Mouse (Mus musculus): Measurements from ENCODE around the gene Asb6. TPM values are rescaled to one million over a fixed set of nuclear protein-coding genes. Genes with fewer than 3 reads are reported as not detected.

Asb6 gene
- polyA plus RNA-seq, 1 experiment from 2014 or later, result 26.1 TPM

DNA sequence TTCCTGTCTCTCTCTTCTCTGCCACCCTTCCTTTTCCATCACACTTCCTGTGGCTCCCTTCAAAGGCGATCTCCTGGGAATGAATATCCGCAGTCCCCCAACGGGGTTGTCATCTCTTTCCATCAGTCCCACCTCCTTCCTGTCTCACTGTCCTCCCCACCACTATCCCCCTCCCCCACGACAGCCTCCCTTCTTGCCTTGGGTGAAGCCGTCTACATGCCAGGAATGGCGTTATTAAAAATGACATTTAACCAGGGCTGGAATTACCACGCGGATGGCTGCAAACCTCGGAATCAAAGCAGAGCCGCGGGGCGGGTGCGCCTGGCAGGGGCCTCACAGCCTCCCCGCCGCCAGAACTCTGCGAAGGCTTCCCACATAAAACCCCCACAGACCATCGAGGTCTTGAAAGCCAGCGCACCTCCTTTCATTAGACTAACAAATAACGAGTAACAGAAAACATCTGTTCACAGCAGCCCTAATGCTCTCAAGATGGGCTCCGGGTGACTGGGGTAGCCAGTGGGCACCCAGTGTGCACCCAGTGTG is 22.7 kb upstream of the Asb6 start:
- no peaks in the 10 kb centered on the region for H3K9me3 ChIP-seq (ENCODE audit: low read length)
- no peak overlapping the region for H3K27ac ChIP-seq (ENCODE audit: low read length)
- no peak overlapping the region for H3K4me2 ChIP-seq (replicated peaks; ENCODE audit: low read depth, low read length)
- no peak for TF ChIP-seq EP300 (IDR thresholded peaks at IDR 0.05)
- TF ChIP-seq CTCF (IDR thresholded peaks at IDR 0.05), result no peak
- no peak overlapping the region for H3K4me3 ChIP-seq (ENCODE audit: low read depth, low read length)
- H3K36me3 ChIP-seq (ENCODE audit: insufficient read depth, low read length), result no peaks in the 10 kb centered on the region
- DNase-seq (ENCODE audit: low spot score), result peak; percentile 20
- H3K27me3 ChIP-seq (replicated peaks; ENCODE audit: insufficient read depth, low read length), result no peaks in the 10 kb centered on the region
- H3K9ac ChIP-seq (replicated peaks; ENCODE audit: low read depth), result no peak overlapping the region
- WGBS, result 37% methylated on average over 20 of the region's 20 CpGs
- H3K4me1 ChIP-seq (ENCODE audit: insufficient read depth, low read depth, low read length), result no peaks in the 10 kb centered on the region
- ATAC-seq, result no peak

DNA sequence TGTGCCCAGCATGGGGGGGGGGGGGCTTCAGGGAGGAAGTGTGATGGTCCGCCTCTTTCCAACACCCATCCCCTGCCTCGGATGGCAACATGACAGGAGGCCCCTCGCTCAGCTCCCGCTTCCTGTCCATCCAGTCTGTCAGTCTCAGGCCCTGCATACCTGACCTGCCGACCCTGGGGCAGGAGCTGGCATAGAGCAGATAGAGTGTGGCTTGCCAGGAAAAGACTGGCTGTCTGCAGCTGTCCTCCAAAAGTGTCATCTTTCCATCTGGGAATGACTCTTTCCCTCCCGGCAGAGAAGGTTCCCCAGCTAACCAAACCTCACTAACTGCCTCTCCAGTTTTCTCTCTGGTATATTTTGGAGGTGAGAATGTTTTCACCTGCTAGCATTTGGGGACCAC is 20.4 kb upstream of the Asb6 start:
- H3K4me1 ChIP-seq (ENCODE audit: insufficient read depth, low read depth, low read length), result no peaks in the 10 kb centered on the region
- 6% methylated on average over 4 of the region's 6 CpGs for WGBS

DNA sequence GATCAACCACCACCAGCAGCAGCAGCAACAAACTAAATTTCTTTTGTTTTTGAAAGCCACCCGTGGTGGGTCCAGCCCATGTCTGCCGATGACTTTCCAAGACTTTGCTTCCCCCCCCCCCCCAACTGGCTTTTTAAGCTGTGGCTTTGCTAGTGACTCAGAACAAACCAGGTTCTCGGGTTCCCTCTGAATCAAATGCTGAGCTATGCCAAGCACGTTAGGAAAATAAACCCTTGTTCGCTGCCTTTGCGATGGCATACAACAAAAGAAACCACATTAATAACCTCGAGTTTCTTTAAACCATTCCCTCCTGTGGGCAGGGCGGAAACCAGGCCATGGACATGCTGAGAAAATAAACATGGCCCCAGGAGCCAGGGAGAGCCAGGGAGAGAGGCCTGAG is 18.1 kb upstream of the Asb6 start:
- Histone ChIP-seq H3K4me2 (replicated peaks; ENCODE audit: low read depth, low read length) (no peak overlapping the region), H3K9me3 (ENCODE audit: low read length) (no peaks in the 10 kb centered on the region), H3K36me3 (ENCODE audit: insufficient read depth, low read length) (no peaks in the 10 kb centered on the region), H3K27ac (ENCODE audit: low read length) (no peak overlapping the region), H3K9ac (replicated peaks; ENCODE audit: low read depth) (no peak overlapping the region), H3K4me3 (ENCODE audit: low read depth, low read length) (no peak overlapping the region), H3K4me1 (ENCODE audit: insufficient read depth, low read depth, low read length) (no peaks in the 10 kb centered on the region), H3K27me3 (replicated peaks; ENCODE audit: insufficient read depth, low read length) (peaks cover 9% of the 10 kb centered on the region; the same call in 1 of the 2 replicates)
- no peak for ATAC-seq
- no peak for TF ChIP-seq EP300 (IDR thresholded peaks at IDR 0.05)
- no peak for DNase-seq (ENCODE audit: low spot score)
- 53% methylated on average over 8 of the region's 8 CpGs for WGBS

More for the DNA sequence above, 20.4 kb upstream of the Asb6 start:
- Histone ChIP-seq H3K27me3 (replicated peaks; ENCODE audit: insufficient read depth, low read length) (peaks cover 7% of the 10 kb centered on the region; the same call in 1 of the 2 replicates), H3K9ac (replicated peaks; ENCODE audit: low read depth) (no peak overlapping the region), H3K9me3 (ENCODE audit: low read length) (no peaks in the 10 kb centered on the region), H3K4me3 (ENCODE audit: low read depth, low read length) (no peak overlapping the region), H3K4me2 (replicated peaks; ENCODE audit: low read depth, low read length) (no peak overlapping the region), H3K27ac (ENCODE audit: low read length) (no peak overlapping the region), H3K36me3 (ENCODE audit: insufficient read depth, low read length) (no peaks in the 10 kb centered on the region)
- DNase-seq (ENCODE audit: low spot score) (peak; percentile 25), ATAC-seq (peak; percentile 31)
- TF ChIP-seq CTCF (IDR thresholded peaks at IDR 0.05) (no peak), EP300 (IDR thresholded peaks at IDR 0.05) (no peak)

DNA sequence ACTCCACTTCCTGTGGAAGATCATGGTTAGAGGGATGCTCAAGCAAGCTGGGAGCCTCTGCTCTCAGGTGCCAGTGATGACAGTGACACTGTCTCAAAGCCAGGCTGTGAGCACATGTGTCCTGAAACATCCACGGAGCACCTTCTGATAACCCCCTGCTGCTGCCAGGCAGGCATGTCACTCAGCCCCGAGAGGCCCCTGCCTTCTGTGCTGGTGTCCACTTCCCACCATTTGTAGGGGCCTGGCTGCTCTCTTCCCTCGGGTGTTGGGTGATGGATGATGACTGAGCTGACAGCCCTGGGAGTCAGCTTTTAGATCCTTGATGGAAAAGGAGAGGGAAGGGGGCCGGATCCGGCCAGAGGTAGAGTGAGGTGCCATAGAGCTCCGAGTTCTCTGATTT is 16.6 kb upstream of the Asb6 start:
- Histone ChIP-seq H3K4me2 (replicated peaks; ENCODE audit: low read depth, low read length) (no peak overlapping the region), H3K27ac (ENCODE audit: low read length) (no peak overlapping the region), H3K36me3 (ENCODE audit: insufficient read depth, low read length) (no peaks in the 10 kb centered on the region), H3K9ac (replicated peaks; ENCODE audit: low read depth) (no peak overlapping the region), H3K9me3 (ENCODE audit: low read length) (no peaks in the 10 kb centered on the region), H3K4me1 (ENCODE audit: insufficient read depth, low read depth, low read length) (no peaks in the 10 kb centered on the region), H3K4me3 (ENCODE audit: low read depth, low read length) (no peak overlapping the region), H3K27me3 (replicated peaks; ENCODE audit: insufficient read depth, low read length) (peaks cover 15% of the 10 kb centered on the region; the same call in 1 of the 2 replicates)
- TF ChIP-seq EP300 (IDR thresholded peaks at IDR 0.05), result no peak
- no peak for TF ChIP-seq CTCF (IDR thresholded peaks at IDR 0.05)
- ATAC-seq, result no peak
- WGBS, result 16% methylated on average over 6 of the region's 6 CpGs
- no peak for DNase-seq (ENCODE audit: low spot score)

DNA sequence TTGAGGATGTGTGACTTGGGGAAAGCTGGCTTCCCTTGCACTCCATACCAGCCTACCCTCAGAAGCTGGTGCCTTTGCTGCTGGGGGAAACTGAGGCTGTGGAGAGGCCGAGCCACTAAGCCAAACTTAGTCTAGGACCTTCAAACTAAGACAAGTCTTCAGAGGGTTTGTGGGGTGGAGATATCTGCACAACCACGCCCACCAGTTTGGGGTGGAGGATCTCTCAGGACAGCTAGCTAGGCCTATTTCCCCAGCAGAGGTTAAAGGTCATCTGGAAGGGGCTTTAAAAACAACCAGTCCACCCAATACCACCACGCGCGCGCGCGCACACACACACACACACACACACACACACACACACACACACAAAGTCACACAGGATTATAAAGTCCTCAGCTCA is 16.1 kb upstream of the Asb6 start:
- no peaks in the 10 kb centered on the region for H3K36me3 ChIP-seq (ENCODE audit: insufficient read depth, low read length)
- H3K4me3 ChIP-seq (ENCODE audit: low read depth, low read length), result no peak overlapping the region
- H3K4me1 ChIP-seq (ENCODE audit: insufficient read depth, low read depth, low read length), result no peaks in the 10 kb centered on the region
- TF ChIP-seq CTCF (IDR thresholded peaks at IDR 0.05) (no peak), EP300 (IDR thresholded peaks at IDR 0.05) (no peak)
- peaks cover 15% of the 10 kb centered on the region; the same call in 1 of the 2 replicates for H3K27me3 ChIP-seq (replicated peaks; ENCODE audit: insufficient read depth, low read length)
- H3K4me2 ChIP-seq (replicated peaks; ENCODE audit: low read depth, low read length), result peak overlapping the region; percentile 81; the same call in 1 of the 2 replicates
- WGBS, result 50% methylated on average over 8 of the region's 8 CpGs
- H3K9ac ChIP-seq (replicated peaks; ENCODE audit: low read depth), result no peak overlapping the region
- no peak for DNase-seq (ENCODE audit: low spot score)
- no peaks in the 10 kb centered on the region for H3K9me3 ChIP-seq (ENCODE audit: low read length)
- ATAC-seq, result no peak
- H3K27ac ChIP-seq (ENCODE audit: low read length), result no peak overlapping the region

DNA sequence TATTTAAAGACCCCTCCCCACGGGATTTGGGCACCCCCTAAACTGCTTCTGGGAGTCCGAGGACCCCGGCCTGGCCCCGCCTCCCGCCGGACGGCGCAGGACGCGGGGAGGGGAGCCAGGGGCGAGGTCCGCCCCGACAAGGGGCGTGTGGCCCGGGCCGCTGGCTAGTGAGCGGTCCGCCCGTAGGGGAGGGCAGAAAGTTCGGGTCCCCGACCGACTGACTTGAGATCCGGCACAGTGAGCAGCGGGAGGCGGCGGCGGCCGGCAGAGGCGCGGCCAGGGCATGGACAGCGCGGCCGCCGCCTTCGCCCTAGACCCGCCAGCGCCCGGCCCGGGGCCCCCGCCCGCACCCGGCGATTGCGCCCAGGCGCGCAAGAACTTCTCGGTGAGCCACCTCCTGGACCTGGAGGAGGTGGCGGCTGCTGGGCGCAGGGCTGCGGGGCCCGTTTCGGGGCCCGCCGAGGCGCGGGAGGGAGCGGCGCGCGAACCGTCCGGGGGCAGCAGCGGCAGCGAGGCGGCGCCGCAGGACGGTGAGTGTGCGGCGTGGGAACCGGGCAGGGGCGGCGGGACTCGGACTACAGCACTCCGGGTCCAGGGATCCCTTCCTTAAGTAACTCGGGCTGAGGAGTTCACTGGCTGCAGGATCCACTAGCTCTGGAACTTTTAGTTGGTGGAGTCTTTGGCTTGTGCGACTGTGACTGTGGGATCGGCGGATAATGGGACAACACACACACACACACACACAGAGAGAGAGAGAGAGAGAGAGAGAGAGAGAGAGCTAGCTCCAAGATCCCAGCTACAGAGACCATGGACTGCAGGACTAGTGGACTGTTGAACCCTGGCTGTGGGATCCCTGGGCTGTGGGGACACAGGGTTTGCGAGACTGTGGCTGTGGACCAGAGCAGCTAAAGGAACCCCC is 15.3 kb upstream of the Asb6 start:
- TF ChIP-seq EP300 (IDR thresholded peaks at IDR 0.05) (no peak), CTCF (IDR thresholded peaks at IDR 0.05) (peak; percentile 4)
- Histone ChIP-seq H3K4me1 (ENCODE audit: insufficient read depth, low read depth, low read length) (no peaks in the 10 kb centered on the region), H3K4me3 (ENCODE audit: low read depth, low read length) (peak overlapping the region; percentile 40), H3K36me3 (ENCODE audit: insufficient read depth, low read length) (no peaks in the 10 kb centered on the region), H3K4me2 (replicated peaks; ENCODE audit: low read depth, low read length) (peak overlapping the region; percentile 81), H3K9me3 (ENCODE audit: low read length) (no peaks in the 10 kb centered on the region), H3K27ac (ENCODE audit: low read length) (no peak overlapping the region), H3K9ac (replicated peaks; ENCODE audit: low read depth) (peak overlapping the region; percentile 30), H3K27me3 (replicated peaks; ENCODE audit: insufficient read depth, low read length) (peaks cover 15% of the 10 kb centered on the region; the same call in 1 of the 2 replicates)
- ATAC-seq (peak; percentile 57), DNase-seq (ENCODE audit: low spot score) (peak; percentile 25)
- WGBS, result 1% methylated on average over 57 of the region's 80 CpGs

Data from lung, postnatal 0 days (tissue).